Mouse (Mus musculus) heart, adult 2 months (tissue): ENCODE data around the gene Matn3. TPM values are rescaled to one million over a fixed set of nuclear protein-coding genes. Genes with fewer than 3 reads are reported as not detected.

Experiments
- DNase-seq, 2 experiments: peaks; one replicate each; pipeline ENCODE4 v3.0.0; 2021
- H3K27ac ChIP-seq: fragments of 200-600 bp; 2 replicates; pipeline ENCODE4 v1.8.1; 2022
- H3K27me3 ChIP-seq: fragments of 200-500 bp; 2 replicates; pipeline ENCODE4 v1.6.1; 2012; ENCODE audit warnings: mild to moderate bottlenecking, low read length, inconsistent platforms, mixed read lengths; ENCODE audit not compliant: control insufficient read depth, insufficient read depth
- H3K36me3 ChIP-seq: fragments of 200-500 bp; 2 replicates; pipeline ENCODE4 v1.6.1; 2012; ENCODE audit warnings: low read length, inconsistent platforms; ENCODE audit not compliant: control insufficient read depth, insufficient read depth
- H3K4me1 ChIP-seq: fragments of 200-500 bp; 2 replicates; pipeline ENCODE4 v1.6.1; 2011; ENCODE audit warnings: low read length; ENCODE audit not compliant: control insufficient read depth, insufficient read depth
- H3K4me3 ChIP-seq: fragments of 200-600 bp; 2 replicates; pipeline ENCODE4 v1.8.1; 2022
- H3K79me2 ChIP-seq: fragments of 200-500 bp; replicated peaks from 2 replicates; pipeline ENCODE4 v1.6.1; 2012; ENCODE audit warnings: mild to moderate bottlenecking, inconsistent platforms, low read length, moderate library complexity, mixed read lengths; ENCODE audit not compliant: control insufficient read depth, insufficient read depth
- H3K9ac ChIP-seq: fragments of 200-500 bp; 2 replicates; pipeline ENCODE4 v1.6.1; 2012; ENCODE audit warnings: low read depth, mild to moderate bottlenecking, control low read depth, inconsistent platforms, low read length, mixed read lengths
- CTCF ChIP-seq: fragments of 200-600 bp; IDR thresholded peaks from 2 replicates; pipeline ENCODE4 v1.8.1; 2022; ENCODE audit warnings: antibody characterized with exemption, mild to moderate bottlenecking, moderate library complexity
- EP300 ChIP-seq: fragments of 200-500 bp; IDR thresholded peaks from 2 replicates; pipeline ENCODE4 v1.6.1; 2011; ENCODE audit warnings: low read depth, low read length, control low read depth; ENCODE audit not compliant: insufficient read depth
- POLR2A ChIP-seq: fragments of 200-500 bp; IDR thresholded peaks from 2 replicates; pipeline ENCODE4 v1.6.1; 2011; ENCODE audit warnings: mild to moderate bottlenecking, low read depth, low read length, control low read depth; ENCODE audit not compliant: insufficient read depth
- WGBS: fragments of 180-500 bp; shearing (Covaris S2); methylation state at CpG from one replicate; pipeline ENCODE4 v1.1.7; 2018; 5-methylcytosine and 5-hydroxymethylcytosine counted together
- intact Hi-C: fragments of 180-260 bp; cut with DNase I; formaldehyde crosslinking; loops from one replicate; pipeline ENCODE4 v1.15.1; 2025
- polyA plus RNA-seq: library from polyadenylated mRNA; depleted of rRNA; stranded (reverse); fragments of >200 nt; gene quantifications from 2 replicates; pipeline ENCODE4 v1.2.3, GENCODE M21; 2012
- total RNA-seq, 2 experiments: library from RNA; stranded (reverse); gene quantifications; 2 replicates each; pipeline ENCODE4 v1.2.3; 2021

Matn3 gene
- total and polyA plus RNA-seq, 3 experiments, result not detected

DNA sequence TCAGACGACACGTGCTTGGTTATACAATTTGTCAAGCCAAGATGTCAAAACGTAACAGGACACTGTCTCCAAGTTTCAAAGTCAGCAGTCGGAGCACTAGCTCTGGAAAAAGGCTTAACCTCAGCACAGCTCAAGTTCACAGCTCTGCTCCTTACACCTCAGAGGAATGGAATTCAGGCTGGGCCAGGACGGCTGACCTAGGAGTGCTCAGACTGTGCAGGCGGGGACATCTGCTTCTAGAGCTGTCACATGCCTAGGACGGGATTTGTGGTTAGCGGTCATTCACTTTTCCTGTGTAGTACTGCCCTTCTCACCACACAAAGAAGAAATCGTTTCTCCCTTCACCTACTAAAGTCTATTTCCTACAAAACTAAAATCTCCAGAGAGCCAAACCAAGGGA, 22.1 kb downstream of the Matn3 start:
- intact Hi-C loops, result loop anchor here (5.0 kb wide), 2 partner anchors 33 to 48 kb away; partner anchors contain the start of gene Laptm4a
- no peaks in the 10 kb centered on the region for H3K27me3 ChIP-seq
- H3K36me3 ChIP-seq, result no peaks in the 10 kb centered on the region
- H3K4me1 ChIP-seq, result no peaks in the 10 kb centered on the region; the same call in 1 of the 2 replicates
- TF ChIP-seq EP300 (no peak), POLR2A (no peak), CTCF (no peak)
- DNase-seq, result peak; percentile 38 to 74
- H3K4me3 ChIP-seq, result no peak overlapping the region
- no peaks in the 10 kb centered on the region for H3K79me2 ChIP-seq
- 13% methylated on average over 9 of the region's 9 CpGs for WGBS
- H3K9ac ChIP-seq, result no peak overlapping the region
- H3K27ac ChIP-seq, result peak overlapping the region; percentile 78

DNA sequence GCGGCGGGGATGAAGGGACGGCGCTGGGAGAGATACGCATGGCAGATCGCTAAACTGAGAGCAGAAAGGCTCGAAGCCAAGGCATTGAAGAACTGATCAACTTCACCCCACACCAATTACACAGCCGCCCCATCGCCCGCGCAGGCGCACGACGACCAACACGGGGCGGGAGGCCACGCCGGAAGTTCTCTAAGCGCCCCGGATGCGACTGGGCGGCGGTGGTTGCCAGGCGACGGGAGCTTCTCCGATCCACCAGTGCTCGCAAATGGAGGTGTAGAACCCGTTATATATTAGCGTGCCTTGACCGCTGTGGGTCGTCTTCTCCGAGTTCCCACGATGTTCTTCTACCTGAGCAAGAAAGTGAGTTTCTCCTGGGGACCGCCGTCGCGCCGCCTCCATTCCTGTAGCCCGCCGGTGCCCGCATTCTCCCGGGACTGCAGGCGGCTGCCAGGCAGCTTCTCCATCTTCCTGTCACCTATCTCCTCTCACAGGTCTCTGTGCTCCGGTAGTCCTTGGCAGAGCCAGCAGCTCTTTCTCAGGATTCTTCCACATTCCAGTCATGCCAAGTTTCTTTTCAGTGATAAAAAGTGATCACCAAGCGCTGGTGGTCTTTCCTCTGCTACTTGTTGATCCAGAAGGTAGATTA, 26.2 kb downstream of the Matn3 start, which contains the start of gene Wdr35:
Gene Wdr35, plus strand, starts transcription at position 73 of the 646 bp plus-strand sequence.
- intact Hi-C loops, result loop anchor here (5.0 kb wide), 2 partner anchors 37 to 52 kb away; partner anchors contain the start of gene Laptm4a
- no peaks in the 10 kb centered on the region; the same call in 1 of the 2 replicates for H3K4me1 ChIP-seq
- peak within 1 kb of the TSS; percentile 53 for H3K27ac ChIP-seq
- no peaks in the 10 kb centered on the region for H3K27me3 ChIP-seq
- H3K4me3 ChIP-seq, result peak within 1 kb of the TSS; percentile 77
- no peaks in the 10 kb centered on the region for H3K79me2 ChIP-seq
- no peaks in the 10 kb centered on the region for H3K36me3 ChIP-seq
- DNase-seq, result peak; percentile 89 to 92
- WGBS, result under 1% methylated on average over 45 of the region's 45 CpGs
- H3K9ac ChIP-seq, result peak within 1 kb of the TSS; percentile 49
- TF ChIP-seq POLR2A (peak; percentile 82), EP300 (no peak)

DNA sequence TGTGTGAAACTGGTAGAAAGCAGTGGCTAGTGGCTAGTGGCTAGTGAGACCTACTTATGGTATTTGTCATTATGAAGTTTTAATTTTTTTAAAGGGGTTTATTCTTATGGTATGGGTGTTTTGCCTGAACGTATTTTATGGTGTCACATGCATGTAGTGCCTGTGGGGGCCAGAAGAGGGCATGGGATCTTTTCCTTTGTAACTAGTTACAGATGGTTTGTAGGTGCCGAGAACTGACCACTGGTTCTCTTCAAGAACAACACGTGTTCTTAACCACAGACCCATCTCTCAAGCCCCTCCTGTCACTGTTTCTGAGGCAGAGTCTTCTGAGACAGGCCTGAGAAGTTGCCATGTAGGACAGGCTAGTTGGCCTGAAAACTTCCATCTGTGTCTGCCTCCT, 27.3 kb downstream of the Matn3 start:
- intact Hi-C loops, result no loop called here
- no peak overlapping the region for H3K9ac ChIP-seq

DNA sequence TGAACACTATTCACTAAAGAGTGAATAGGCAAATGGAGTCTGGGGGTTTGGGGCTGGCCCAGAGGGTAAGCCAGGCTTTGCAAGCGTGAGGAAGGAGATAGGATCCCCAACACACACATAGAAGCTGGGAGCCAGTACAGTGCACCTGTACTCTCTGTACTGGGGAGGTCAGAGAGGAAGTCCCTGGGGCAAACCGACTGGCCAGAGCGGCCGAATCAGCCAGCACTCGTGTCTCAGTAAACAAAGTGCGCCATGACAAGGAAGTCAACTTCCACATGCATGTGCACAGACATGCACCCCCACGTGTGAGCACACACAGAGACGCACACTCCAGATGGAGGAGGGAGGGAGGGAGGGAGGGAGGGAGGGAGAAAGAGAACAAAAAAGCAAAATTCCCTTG, 45.5 kb downstream of the Matn3 start:
- Histone ChIP-seq H3K36me3 (no peaks in the 10 kb centered on the region), H3K4me1 (no peaks in the 10 kb centered on the region), H3K79me2 (no peaks in the 10 kb centered on the region), H3K27ac (no peak overlapping the region), H3K27me3 (no peaks in the 10 kb centered on the region), H3K9ac (no peak overlapping the region), H3K4me3 (no peak overlapping the region)
- WGBS, result 47% methylated on average over 8 of the region's 8 CpGs
- intact Hi-C loops, result no loop called here
- peak; percentile 20 to 28 for DNase-seq
- TF ChIP-seq POLR2A (no peak), CTCF (no peak), EP300 (no peak)

More for the DNA sequence above, 27.3 kb downstream of the Matn3 start:
- Histone ChIP-seq H3K4me1 (no peaks in the 10 kb centered on the region; the same call in 1 of the 2 replicates), H3K27ac (no peak overlapping the region), H3K79me2 (no peaks in the 10 kb centered on the region), H3K36me3 (no peaks in the 10 kb centered on the region), H3K4me3 (no peak overlapping the region), H3K27me3 (no peaks in the 10 kb centered on the region)
- DNase-seq, result no peak
- 95% methylated on average over 3 of the region's 3 CpGs for WGBS
- TF ChIP-seq EP300 (no peak), CTCF (peak; percentile 14; the same call in 1 of the 2 replicates)

DNA sequence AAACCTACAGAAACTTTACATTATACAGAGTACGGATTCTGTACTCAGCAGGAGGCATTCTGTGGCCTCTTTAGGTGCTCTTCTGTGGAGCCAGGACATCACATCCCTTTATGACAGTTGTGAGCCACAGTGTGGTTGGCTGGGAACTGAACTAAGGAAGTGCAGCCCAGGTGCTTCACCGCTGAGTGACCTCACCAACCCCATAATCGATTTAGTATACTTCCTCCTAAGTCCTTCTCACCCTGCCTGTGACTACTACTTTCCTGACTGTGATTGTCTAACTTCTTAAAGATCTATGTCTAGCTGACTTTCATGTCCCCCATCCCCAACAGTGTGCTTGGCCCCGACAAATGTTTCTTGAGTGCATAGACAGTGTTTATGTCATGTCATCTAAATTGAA, 50.6 kb downstream of the Matn3 start:
- no peak overlapping the region for H3K4me3 ChIP-seq
- no peak overlapping the region for H3K27ac ChIP-seq
- H3K4me1 ChIP-seq, result no peaks in the 10 kb centered on the region
- intact Hi-C loops, result no loop called here
- H3K79me2 ChIP-seq, result no peaks in the 10 kb centered on the region
- DNase-seq, result no peak
- H3K36me3 ChIP-seq, result no peaks in the 10 kb centered on the region
- WGBS, result 81% methylated on average over 4 of the region's 4 CpGs
- no peak for TF ChIP-seq CTCF
- TF ChIP-seq EP300, result no peak
- TF ChIP-seq POLR2A, result no peak
- H3K27me3 ChIP-seq, result no peaks in the 10 kb centered on the region
- no peak overlapping the region for H3K9ac ChIP-seq

DNA sequence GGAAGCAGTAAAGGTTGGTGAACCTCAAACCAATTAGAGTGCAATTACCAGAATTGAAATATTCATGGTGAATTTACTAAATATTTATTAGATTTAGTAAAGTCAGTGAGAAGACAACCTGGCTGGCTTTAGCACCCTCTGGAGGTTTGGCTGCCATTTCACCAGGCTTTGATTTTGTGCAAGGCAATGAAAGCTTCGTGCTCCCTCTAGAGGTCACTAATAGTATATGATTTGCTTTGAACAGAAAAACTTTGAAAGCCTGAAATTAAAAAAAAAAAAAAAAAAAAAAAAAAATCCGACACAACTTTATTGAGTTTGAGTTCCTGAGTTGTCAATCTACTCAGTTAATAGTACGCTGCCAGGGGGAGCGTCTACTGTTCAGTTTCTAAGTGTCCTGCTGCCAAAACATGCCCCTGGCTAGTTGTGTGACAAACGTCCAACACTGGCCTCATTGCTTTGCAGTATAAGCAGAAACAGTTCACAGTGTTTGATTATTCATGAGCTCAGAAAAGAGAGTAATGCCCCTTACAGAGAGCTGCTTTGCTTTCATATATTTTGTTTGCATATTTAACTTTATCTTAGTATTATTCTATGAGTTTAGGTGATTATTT, 54.4 kb downstream of the Matn3 start:
- H3K9ac ChIP-seq, result no peak overlapping the region
- no peaks in the 10 kb centered on the region for H3K79me2 ChIP-seq
- H3K4me3 ChIP-seq, result no peak overlapping the region
- intact Hi-C loops, result loop anchor here (1.0 to 10.0 kb wide), 4 partner anchors 113 to 367 kb away; partner anchors contain the start of gene Sdc1
- peak; percentile 35 to 42 for DNase-seq
- no peaks in the 10 kb centered on the region for H3K36me3 ChIP-seq
- TF ChIP-seq EP300, result peak; percentile 46; the same call in 1 of the 2 replicates
- TF ChIP-seq CTCF, result peak; percentile 89
- TF ChIP-seq POLR2A, result no peak
- H3K27me3 ChIP-seq, result no peaks in the 10 kb centered on the region
- no peaks in the 10 kb centered on the region for H3K4me1 ChIP-seq
- WGBS, result 9% methylated on average over 5 of the region's 5 CpGs
- H3K27ac ChIP-seq, result no peak overlapping the region
